Mouse (Mus musculus): ENCODE results near the gene Cpa3. TPM values are rescaled to one million over a fixed set of nuclear protein-coding genes. Genes with fewer than 3 reads are reported as not detected.

Cpa3 gene
- polyA plus RNA-seq, 1 experiment, result 7.4 TPM

DNA sequence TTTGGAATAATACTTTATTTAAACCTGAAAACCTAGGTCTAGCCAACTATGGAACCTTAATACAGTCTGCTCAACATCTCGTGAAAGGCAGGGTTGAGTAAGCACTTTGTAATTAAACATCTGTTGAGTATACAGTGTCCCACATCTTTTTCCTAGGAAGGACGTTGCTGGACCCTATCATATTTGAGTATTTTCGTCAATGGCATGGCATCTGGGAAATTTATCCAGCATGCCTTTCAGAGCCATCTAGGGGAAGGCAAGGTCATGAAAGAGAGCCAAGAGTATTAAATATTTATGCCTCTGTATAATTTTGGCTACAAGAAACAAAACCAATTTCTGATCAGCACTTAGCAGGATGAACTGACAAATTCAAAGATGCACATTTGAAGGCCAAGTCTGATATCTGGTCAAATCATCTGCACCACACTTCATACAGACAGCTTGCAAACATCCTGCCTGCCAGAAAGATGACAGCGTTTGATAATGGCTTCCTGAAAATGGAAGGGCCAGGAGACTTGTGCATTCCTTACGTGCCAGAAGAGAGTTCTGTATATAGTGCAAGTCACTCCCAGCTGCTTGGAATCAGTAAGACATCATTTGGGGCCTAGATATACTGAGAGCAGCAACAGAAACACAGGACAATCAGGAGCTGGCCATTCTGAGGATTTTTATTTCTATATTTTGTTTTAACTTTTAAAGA, 52.9 kb downstream of the Cpa3 start:
- Histone ChIP-seq H3K4me1 (ENCODE audit: control insufficient read depth, insufficient read depth, insufficient read length, low read length) (no peaks in the 10 kb centered on the region), H3K27ac (replicated peaks; ENCODE audit: low read depth, low read length) (no peak overlapping the region), H3K4me3 (ENCODE audit: insufficient read depth, low read depth, low read length) (no peak overlapping the region)

DNA sequence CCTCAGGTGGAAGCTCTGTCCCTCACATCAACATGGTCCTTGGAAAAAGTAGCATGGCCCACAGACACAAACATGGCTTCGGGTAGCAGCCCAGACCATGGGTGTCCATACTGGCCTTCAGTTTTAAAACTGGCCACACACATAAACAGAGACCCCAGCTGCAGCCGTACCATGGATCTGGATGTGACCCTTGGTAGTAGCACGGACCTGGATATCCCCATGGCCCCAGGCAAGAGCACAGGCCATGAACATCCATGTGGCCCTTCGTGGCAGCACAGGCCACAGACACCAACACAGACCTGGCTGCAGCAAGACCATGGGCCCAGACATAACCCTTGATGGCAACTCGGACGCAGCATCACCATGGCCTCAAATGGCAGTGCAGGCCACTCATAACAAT, 69.6 kb downstream of the Cpa3 start:
- H3K27ac ChIP-seq (replicated peaks; ENCODE audit: low read depth, low read length), result no peak overlapping the region
- no peak overlapping the region for H3K4me3 ChIP-seq (ENCODE audit: insufficient read depth, low read depth, low read length)
- H3K4me1 ChIP-seq (ENCODE audit: control insufficient read depth, insufficient read depth, insufficient read length, low read length), result no peaks in the 10 kb centered on the region

- Histone ChIP-seq H3K27ac (replicated peaks; ENCODE audit: low read depth, low read length) (no peak overlapping the region), H3K4me1 (ENCODE audit: control insufficient read depth, insufficient read depth, insufficient read length, low read length) (no peaks in the 10 kb centered on the region; the same call in 1 of the 2 replicates), H3K4me3 (ENCODE audit: insufficient read depth, low read depth, low read length) (no peak overlapping the region)
Measured at GRCm38 (mm10) chr3:20167487-20167886, 74.5 kb downstream of the Cpa3 start.

Other genes starting within 250 kb of the Cpa3 start
- 7.9 and 8.4 TPM in 2 replicates for gene Hps3, start 206.9 kb downstream of the Cpa3 start, polyA plus RNA-seq (2012; ENCODE audit: insufficient read depth, insufficient read length, missing spikeins)
- 7.8 and 8.9 TPM in 2 replicates for gene Hltf, start 184.4 kb downstream of the Cpa3 start, polyA plus RNA-seq (2012; ENCODE audit: insufficient read depth, insufficient read length, missing spikeins)
- 134 and 170 TPM in 2 replicates for gene Gyg, start 86.9 kb downstream of the Cpa3 start, polyA plus RNA-seq (2012; ENCODE audit: insufficient read depth, insufficient read length, missing spikeins)
- not detected in 2 replicates for gene Cpb1, start 33.6 kb upstream of the Cpa3 start, polyA plus RNA-seq (2012; ENCODE audit: insufficient read depth, insufficient read length, missing spikeins)
- not detected in 2 replicates for gene Agtr1b, start 125.0 kb upstream of the Cpa3 start, polyA plus RNA-seq (2012; ENCODE audit: insufficient read depth, insufficient read length, missing spikeins)

Measured in brown adipose tissue, adult 24 weeks (tissue).